Mouse (Mus musculus) ES-Bruce4 (cell line): ENCODE data around the gene Pam. TPM values are rescaled to one million over a fixed set of nuclear protein-coding genes. Genes with fewer than 3 reads are reported as not detected.

Experiments used
- H3K27ac ChIP-seq: 2 replicates; pipeline ENCODE4 v1.5.1; 2012; ENCODE audit warnings: low read length, inconsistent platforms; ENCODE audit not compliant: insufficient read depth
- H3K27me3 ChIP-seq: 2 replicates; pipeline ENCODE4 v1.6.1; 2012; ENCODE audit warnings: mild to moderate bottlenecking, low read length, inconsistent platforms; ENCODE audit not compliant: control insufficient read depth, poor library complexity, insufficient read depth, severe bottlenecking
- H3K36me3 ChIP-seq: 2 replicates; pipeline ENCODE4 v1.6.1; 2012; ENCODE audit warnings: inconsistent platforms, mild to moderate bottlenecking, low read length, moderate library complexity; ENCODE audit not compliant: control insufficient read depth, poor library complexity, insufficient read depth, severe bottlenecking
- H3K4me1 ChIP-seq: one replicate; pipeline ENCODE4 v1.8.1; 2011; ENCODE audit warnings: low read length; ENCODE audit not compliant: control insufficient read depth, insufficient read depth
- H3K4me3 ChIP-seq: 2 replicates; pipeline ENCODE4 v1.5.1; 2011; ENCODE audit warnings: low read depth, mild to moderate bottlenecking, low read length
- H3K9ac ChIP-seq: 2 replicates; pipeline ENCODE4 v1.6.1; 2012; ENCODE audit warnings: low read depth, mild to moderate bottlenecking, inconsistent platforms; ENCODE audit not compliant: poor library complexity, severe bottlenecking
- H3K9me3 ChIP-seq: replicated peaks from 2 replicates; pipeline ENCODE4 v1.6.1; 2012; ENCODE audit warnings: mild to moderate bottlenecking, low read length, inconsistent platforms; ENCODE audit not compliant: control insufficient read depth, poor library complexity, insufficient read depth, severe bottlenecking
- CTCF ChIP-seq: IDR thresholded peaks from one replicate; pipeline ENCODE4 v1.8.1; 2011; ENCODE audit warnings: low read depth, low read length
- EP300 ChIP-seq: IDR thresholded peaks from 2 replicates; pipeline ENCODE4 v1.6.1; 2011; ENCODE audit warnings: low read depth, low read length; ENCODE audit not compliant: insufficient read depth
- POLR2A ChIP-seq: IDR thresholded peaks from one replicate; pipeline ENCODE4 v1.8.1; 2011; ENCODE audit warnings: low read length; ENCODE audit not compliant: insufficient read depth
- polyA plus RNA-seq: library from polyadenylated mRNA; stranded (reverse); fragments of >200 nt; gene quantifications from 2 replicates; pipeline ENCODE4 v1.2.4, GENCODE M21; 2011; ENCODE audit warnings: low read depth; ENCODE audit not compliant: missing spikeins, insufficient read depth, insufficient read length

Gene Pam
- polyA plus RNA-seq, 1 experiment, result 17.8 TPM

- H3K9me3 ChIP-seq, result no peaks in the 10 kb centered on the region; the same call in 1 of the 2 replicates
- no peak for TF ChIP-seq POLR2A
- H3K36me3 ChIP-seq, result no peaks in the 10 kb centered on the region
- no peak overlapping the region for H3K9ac ChIP-seq
- no peak overlapping the region for H3K4me3 ChIP-seq
- no peak overlapping the region for H3K27ac ChIP-seq
- H3K27me3 ChIP-seq, result no peaks in the 10 kb centered on the region
- H3K4me1 ChIP-seq, result peaks cover 2% of the 10 kb centered on the region
These were observed 42.0 kb downstream of the Pam start for GRCm38 (mm10) chr1:98053447-98053846.

- no peak overlapping the region for H3K9ac ChIP-seq
- H3K27ac ChIP-seq, result no peak overlapping the region
- H3K9me3 ChIP-seq, result no peaks in the 10 kb centered on the region; the same call in 1 of the 2 replicates
- no peaks in the 10 kb centered on the region for H3K36me3 ChIP-seq
- H3K4me3 ChIP-seq, result no peak overlapping the region
- no peaks in the 10 kb centered on the region for H3K27me3 ChIP-seq
- no peak for TF ChIP-seq POLR2A
- TF ChIP-seq CTCF, result no peak
- TF ChIP-seq EP300, result no peak
- peaks cover 2% of the 10 kb centered on the region for H3K4me1 ChIP-seq
These were observed 42.7 kb downstream of the Pam start for GRCm38 (mm10) chr1:98052775-98053174.

- no peaks in the 10 kb centered on the region for H3K27me3 ChIP-seq
- H3K27ac ChIP-seq, result no peak overlapping the region
- H3K4me1 ChIP-seq, result peaks cover 2% of the 10 kb centered on the region
- no peak overlapping the region for H3K4me3 ChIP-seq
- TF ChIP-seq EP300 (no peak), POLR2A (no peak), CTCF (no peak)
- H3K9me3 ChIP-seq, result no peaks in the 10 kb centered on the region; the same call in 1 of the 2 replicates
- no peaks in the 10 kb centered on the region for H3K36me3 ChIP-seq
- H3K9ac ChIP-seq, result no peak overlapping the region
These were observed 44.4 kb downstream of the Pam start for GRCm38 (mm10) chr1:98051039-98051438.

GRCm38 (mm10) chr1:98049756-98050155, 45.7 kb downstream of the Pam start:
- H3K4me1 ChIP-seq, result peaks cover 2% of the 10 kb centered on the region
- no peak overlapping the region for H3K9ac ChIP-seq
- no peak overlapping the region for H3K4me3 ChIP-seq
- H3K27me3 ChIP-seq, result no peaks in the 10 kb centered on the region
- no peaks in the 10 kb centered on the region for H3K36me3 ChIP-seq
- no peak for TF ChIP-seq EP300
- no peak for TF ChIP-seq POLR2A
- TF ChIP-seq CTCF, result no peak
- H3K27ac ChIP-seq, result no peak overlapping the region
- H3K9me3 ChIP-seq, result no peaks in the 10 kb centered on the region; the same call in 1 of the 2 replicates

- no peak for TF ChIP-seq EP300
- TF ChIP-seq CTCF, result no peak
- no peak for TF ChIP-seq POLR2A
- Histone ChIP-seq H3K4me1 (peaks cover 2% of the 10 kb centered on the region), H3K4me3 (no peak overlapping the region), H3K27ac (no peak overlapping the region), H3K36me3 (no peaks in the 10 kb centered on the region), H3K9me3 (no peaks in the 10 kb centered on the region; the same call in 1 of the 2 replicates), H3K27me3 (no peaks in the 10 kb centered on the region), H3K9ac (no peak overlapping the region)
These were observed 47.1 kb downstream of the Pam start for GRCm38 (mm10) chr1:98048218-98048801.

- no peak overlapping the region for H3K4me3 ChIP-seq
- TF ChIP-seq POLR2A, result no peak
- TF ChIP-seq EP300, result no peak
- TF ChIP-seq CTCF, result no peak
- H3K9ac ChIP-seq, result no peak overlapping the region
- H3K27me3 ChIP-seq, result no peaks in the 10 kb centered on the region
- no peak overlapping the region for H3K27ac ChIP-seq
- no peaks in the 10 kb centered on the region for H3K36me3 ChIP-seq
- H3K4me1 ChIP-seq, result peaks cover 2% of the 10 kb centered on the region
- H3K9me3 ChIP-seq, result no peaks in the 10 kb centered on the region; the same call in 1 of the 2 replicates
These were observed 47.9 kb downstream of the Pam start for GRCm38 (mm10) chr1:98047284-98048217.
